Mouse (Mus musculus) spleen, postnatal 36 days (tissue): ENCODE measurements around the gene Tiam1.
A peak's percentile ranks its signal among the peaks of the same experiment; 100 is the strongest.
"Not testable (repeated sequence)": the region's sequence is repeated elsewhere in the genome, so short reads cannot be mapped to it uniquely, and the experiment has no call there.

Experiments used
- DNase-seq, 2 experiments: peaks; one replicate each; pipeline ENCODE4 v3.0.0; 2022; ENCODE audit warnings: low spot score in 2 of 2, mixed read lengths in 1 of 2

Tiam1 gene

DNA sequence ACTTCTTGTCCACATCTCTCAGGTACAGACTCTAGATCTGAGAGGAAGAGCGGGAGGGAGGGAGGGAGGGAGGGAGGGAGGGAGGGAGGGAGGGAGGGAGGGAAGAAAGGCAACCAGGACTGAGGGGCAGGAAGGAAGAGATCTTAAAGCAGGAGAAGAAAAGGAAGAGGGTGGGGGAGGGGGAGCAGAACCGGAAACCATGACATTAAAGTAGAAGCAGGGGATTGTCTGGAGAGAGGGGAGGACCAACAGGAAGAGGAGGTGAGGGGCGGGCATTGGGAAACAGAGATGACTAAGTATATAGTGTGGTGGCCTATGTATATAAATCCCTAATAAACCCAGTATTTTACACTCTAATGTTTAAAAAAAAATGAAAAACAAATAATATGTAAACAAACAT, 34.1 kb downstream of the Tiam1 start:
- DNase-seq: no peak

DNA sequence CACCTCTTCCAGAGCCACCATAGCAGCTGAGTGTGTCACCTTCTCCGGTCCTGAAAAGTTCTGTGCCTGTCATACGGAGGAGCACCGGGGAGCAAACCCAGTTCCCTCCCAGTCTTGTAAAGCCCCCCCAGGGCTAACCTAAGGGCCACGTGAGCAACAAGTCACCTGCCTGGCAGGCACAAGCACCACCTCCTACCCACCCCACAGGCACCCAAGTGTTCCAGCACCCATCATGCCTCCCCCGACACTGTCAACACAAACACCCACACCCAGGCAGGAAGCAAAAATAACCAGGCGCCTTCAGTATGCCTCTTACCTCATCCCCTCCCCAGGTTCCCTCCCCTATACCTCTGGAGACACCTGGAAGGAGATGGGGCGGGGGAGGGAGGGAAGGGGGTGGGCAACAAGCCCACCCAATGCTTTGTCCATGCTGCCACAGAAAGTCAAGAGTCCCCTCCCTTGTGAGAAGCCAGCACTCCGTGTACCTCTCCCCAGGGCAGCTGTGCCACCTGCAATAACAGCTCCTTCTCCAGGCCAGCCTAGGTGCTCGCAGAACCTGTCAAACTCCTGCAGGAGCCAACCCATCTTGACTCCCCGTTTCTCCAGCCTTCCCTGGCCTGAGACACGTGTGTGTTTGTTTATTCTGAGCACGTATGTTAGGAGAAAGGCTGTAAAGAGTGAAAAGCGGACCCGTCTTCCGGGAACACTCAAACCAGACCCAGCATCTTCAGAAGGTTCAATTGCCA, 38.7 kb downstream of the Tiam1 start:
- no peak for DNase-seq

DNA sequence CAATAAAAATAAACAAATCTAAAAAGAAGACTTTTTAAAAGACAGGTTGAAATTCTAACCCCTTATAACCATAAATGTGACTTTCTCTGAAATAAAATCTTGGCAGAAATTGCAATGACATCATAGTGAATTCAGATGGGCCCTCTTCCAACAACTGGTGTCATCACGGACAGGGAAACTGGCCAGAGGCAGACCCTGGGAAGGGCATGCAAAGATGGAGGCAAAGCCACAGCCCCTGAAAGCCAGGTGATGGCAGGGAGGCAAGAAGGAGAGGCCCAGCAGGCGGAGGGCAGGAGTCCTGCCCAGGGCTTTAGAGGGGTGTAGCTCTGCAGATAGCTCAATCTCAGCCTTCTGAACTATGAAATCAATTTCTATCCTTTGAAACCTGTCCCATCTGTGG, 39.8 kb downstream of the Tiam1 start:
- DNase-seq: no peak

DNA sequence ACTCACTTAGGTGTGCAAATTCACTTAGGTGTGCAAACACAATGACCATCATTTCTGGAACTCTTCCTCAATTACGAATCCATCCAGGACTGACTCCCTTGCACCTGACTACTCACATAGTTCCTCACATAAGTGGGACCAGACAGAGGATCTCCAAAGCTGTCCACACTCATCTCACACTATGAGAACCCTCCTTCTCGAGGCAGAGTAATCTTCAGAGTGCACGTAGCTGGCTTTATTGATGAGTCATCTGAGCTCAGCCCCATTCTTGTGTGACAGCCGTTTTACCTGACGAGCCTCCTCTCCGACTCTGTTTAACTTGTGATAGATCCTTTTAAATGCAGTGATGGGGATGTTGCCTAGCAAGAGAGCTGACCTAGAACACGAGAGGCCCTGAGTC, 41.0 kb downstream of the Tiam1 start:
- no peak for DNase-seq

- no peak for DNase-seq
These were observed 45.4 kb downstream of the Tiam1 start for GRCm38 (mm10) chr16:90098191-90098605.

DNA sequence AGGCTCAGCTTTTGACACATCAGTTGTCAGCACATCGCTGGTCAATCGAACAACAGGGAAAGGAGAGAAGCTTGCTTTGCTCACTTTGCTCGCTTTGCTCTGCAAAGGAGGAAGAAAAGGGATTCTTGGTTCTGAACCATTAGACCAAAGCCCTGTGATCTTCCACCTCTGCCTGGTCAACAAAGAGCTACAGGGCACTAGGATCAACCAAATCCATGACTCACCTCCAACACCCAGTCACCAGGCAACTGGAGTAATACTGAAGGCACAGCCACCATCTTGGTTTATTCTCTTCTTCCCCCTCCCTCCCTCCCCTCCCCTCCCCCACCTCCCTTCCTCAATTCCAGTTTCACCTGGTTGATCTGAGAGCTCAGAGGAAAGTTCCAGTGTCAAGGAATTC, 45.8 kb downstream of the Tiam1 start:
- DNase-seq: no peak

- DNase-seq: no peak
These were observed 47.6 kb downstream of the Tiam1 start for GRCm38 (mm10) chr16:90096011-90096410.

- DNase-seq: no peak
These were observed 50.6 kb downstream of the Tiam1 start for GRCm38 (mm10) chr16:90093015-90093414.

DNA sequence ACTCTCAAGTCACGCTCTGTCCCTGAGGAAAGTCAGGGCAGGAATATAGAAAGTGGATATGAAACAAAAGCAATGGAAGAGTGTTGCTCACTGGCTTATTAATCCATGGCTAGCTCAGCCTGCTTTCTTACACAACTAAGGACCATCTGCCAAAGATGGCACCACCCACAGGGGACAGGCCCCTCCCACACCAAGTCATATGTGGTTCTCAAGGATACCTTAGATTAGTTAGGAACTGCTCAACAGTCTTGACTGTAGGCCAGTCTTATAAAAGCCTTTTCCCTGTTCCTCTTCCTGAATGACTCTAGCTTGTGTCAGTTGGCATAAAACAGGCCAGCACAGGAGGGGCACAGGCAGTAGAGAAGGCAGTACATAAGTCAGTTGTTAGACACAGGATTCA, 51.7 kb downstream of the Tiam1 start:
- DNase-seq: no peak

GRCm38 (mm10) chr16:90091112-90091720, 52.4 kb downstream of the Tiam1 start:
- DNase-seq: no peak

DNA sequence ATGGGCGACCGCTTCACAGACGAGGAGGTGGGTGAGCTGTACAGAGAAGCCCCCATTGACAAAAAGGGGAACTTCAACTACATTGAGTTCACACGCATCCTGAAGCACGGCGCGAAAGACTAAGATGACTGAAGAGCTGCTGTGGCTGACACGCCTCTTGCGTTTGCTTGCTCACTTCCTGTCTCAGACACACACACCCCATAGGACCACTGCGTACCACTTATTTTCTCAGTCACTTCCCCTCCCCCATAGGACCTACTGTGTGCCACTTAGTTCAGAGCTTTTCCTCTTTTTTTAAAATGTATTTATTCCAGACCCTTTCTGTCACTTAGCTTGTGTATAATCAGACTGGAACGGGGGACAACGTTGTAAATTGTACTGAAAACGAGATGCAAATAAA, 53.2 kb downstream of the Tiam1 start:
- DNase-seq: peak; percentile 25 to 32

DNA sequence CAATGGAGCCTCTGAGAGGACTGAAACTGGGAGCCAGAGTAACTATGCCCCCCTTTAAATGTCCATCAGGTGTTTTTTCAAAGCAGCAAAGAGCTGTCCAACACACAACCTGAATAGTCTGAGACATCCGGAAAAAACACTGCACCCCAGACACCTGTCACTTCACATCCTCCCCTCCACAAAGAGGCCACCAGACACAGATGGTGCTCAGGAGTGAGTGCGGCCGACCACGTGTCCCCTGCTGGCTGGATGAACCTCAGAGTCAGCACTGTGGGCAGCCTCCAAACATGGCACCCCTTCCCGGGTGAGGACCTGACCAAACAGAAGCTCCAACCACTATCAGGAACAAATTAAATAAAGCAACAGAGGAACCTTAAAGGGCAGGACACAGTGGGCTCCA, 56.3 kb downstream of the Tiam1 start:
- DNase-seq: no peak

DNA sequence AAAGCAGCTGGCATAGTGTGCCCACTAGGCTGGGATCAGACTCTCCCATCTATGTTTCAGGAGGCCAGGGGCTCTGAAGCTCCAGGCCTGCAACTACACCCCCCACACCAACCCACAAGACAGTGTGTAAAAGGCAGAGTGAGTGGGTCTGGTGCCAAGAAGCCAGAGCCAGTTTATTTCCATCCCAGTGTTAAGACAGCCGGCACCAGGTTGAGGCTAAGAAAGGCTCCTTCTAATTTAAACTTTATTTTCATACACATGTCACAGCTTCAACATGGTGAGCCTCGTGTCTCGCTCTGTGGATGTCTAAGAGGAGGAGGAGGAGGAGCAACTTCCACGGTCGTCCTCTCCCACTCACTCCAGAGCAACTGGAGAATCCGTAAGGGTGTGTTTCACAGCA, 57.5 kb downstream of the Tiam1 start:
- no peak for DNase-seq

DNA sequence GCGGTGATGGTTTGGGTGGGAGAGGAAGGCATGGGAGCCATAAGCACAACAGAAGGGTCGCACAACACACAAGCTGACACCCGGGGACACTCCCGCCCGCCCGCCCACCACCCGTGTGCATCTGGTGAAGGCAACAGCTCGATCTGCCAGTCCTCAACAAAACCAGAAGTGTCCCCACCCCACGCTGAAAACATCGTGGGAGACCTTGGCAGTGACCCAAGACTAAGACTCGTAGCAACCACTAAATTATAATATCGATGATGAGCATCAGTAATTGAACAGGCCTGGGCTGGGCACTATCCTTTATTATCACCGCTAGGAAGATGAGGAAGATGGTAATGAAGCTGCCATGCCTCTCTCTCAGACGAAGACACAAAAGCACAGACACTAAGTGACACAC, 58.0 kb downstream of the Tiam1 start:
- DNase-seq: no peak

DNA sequence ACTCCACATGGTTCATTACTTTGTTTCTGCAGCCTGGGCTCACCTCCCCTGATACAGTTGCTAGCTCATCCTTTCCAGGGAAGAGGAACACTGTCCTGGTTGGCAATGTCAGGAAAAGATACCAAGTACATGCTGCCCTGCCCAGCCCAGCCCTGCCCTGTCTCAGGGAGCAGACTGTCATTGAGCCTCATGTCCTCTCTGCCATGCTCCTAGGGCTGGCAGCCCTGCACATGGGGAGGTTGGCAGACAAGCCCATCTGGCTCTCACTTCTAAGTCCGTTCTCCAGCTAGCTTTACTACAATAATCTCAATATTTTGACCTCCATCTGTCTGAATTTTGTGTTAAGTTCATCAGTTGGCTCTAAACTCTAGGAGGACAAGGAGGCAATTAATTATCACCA, 62.4 kb downstream of the Tiam1 start:
- DNase-seq: no peak

DNA sequence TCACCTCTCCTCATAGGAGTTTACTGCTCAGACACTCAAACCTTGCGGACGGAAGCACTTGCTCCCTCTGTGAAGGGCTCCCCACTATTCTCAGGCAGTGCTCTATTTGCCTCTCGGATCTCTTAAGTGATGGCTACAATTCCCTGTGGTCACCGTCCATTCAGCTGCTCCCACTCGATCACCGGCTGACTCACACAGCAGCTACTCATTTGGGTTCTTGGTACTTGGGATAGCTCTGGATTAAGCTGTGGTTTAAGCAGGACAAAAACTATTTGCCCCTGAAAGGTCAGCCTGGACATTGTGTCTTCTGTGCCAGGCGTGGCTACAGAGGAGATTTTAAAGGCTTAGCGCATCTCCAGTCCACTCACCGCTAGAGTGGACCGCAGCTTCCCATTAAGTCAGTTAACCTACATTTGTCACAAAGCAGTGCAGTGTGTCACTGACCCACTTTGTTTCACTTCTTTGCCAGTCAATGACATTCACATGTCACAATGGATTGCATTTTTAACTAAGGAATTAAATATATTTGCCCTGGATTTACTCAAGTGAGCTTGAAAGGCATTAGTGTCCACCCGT, 64.7 kb downstream of the Tiam1 start:
- DNase-seq: no peak

DNA sequence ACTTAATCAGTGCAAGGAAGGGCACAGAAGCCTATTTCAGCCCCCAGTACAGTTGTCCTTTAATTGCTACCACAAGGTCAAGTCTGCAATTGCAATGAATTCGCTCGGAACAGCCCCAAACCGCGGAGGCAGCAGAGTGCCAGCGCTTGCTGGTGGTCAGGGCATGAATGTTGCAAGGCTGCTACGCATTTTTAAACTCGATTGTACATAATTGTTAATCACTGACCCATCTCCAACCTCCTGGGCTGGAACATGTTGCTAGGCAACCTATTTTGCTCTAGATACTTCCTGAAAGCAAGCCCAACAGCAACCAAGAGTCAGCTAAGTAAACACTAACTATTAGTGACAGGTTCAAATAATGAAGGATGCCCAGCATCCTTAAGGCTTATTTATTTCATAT, 70.1 kb downstream of the Tiam1 start:
- DNase-seq: no peak

GRCm38 (mm10) chr16:90072651-90073050, 70.9 kb downstream of the Tiam1 start:
- DNase-seq: peak in 1 of 2 experiments; percentile 19

DNA sequence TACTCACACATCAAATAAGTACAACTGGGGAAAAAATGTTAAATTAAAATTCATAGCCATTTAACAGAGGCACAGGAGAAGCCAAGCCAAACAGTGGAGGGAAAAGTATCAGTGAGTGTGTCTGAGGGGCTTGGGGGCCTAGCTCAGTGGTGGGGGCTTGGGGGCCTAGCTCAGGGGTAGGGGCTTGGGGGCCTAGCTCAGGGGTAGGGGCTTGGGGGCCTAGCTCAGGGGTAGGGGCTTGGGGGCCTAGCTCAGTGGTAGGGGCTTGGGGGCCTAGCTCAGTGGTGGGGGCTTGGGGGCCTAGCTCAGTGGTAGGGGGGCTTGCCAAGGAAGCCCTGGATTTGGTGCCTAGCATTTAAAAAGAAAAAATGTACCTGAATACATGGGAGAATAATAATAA, 72.4 kb downstream of the Tiam1 start:
- DNase-seq: not testable (repeated sequence)

DNA sequence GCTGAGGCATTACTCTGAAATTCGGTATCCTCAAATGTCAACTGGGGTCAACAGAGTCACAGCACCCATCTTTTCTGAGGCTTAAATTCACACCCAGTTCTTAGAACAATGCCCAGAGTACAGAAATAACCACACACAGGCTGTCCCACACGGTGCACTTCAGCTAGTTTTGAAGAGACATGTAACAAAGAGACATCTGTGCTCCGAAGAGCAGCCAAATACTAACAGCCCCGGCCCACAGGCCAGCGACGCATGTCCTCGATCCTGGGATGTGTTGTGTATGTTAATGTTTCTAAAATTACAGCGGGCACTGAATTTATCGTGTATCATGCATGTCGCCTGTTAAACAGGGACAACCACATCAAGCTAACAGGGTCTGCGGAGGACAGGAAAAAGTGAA, 73.5 kb downstream of the Tiam1 start:
- no peak for DNase-seq

DNA sequence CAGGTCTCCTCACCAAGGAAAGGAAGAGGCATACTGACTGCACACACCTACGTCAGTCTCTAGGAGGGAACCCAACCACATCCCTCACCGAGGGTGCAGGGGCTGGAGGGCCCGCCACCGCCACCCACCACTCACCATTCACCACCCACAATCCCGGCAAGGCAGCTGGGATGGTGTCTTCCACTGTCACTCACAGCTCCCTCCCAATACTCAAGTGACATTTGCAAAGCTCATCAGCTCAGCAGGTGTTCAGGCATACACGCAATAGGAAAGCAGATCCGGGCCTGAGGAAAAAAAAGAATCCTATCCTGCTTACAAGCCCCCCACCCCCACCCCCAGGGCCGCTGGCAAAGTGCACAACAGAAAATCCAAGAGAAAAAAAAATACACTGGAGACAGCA, 74.4 kb downstream of the Tiam1 start:
- no peak for DNase-seq

DNA sequence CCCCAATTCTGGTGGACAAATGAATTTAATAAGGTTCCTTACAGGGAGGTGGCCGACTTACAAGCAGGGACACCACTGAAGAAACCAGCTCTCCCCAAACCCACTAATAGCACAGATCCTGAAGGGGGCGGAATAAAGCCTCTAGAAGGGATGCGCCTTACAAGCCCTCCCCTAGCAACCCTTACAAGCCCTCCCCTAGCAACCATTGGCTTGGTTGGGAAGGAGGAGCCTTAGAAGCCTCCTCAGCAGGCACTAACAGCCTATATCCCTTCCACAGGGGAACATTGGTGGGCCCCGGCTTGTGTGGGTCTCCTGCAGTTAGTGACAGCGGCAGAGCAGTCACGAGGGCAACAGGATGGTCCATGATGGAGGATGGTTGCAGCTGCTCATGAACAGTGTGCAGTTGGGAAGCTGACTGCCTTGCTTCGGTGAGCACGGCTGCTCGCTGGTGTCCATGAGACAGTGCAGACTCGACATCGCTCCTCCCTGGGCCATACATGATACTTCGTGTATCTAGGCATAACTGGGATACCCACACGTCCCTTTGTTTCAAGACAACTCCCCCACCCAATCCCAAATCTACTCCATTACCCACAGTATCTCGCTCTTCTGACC, 90.6 kb downstream of the Tiam1 start:
- no peak for DNase-seq

DNA sequence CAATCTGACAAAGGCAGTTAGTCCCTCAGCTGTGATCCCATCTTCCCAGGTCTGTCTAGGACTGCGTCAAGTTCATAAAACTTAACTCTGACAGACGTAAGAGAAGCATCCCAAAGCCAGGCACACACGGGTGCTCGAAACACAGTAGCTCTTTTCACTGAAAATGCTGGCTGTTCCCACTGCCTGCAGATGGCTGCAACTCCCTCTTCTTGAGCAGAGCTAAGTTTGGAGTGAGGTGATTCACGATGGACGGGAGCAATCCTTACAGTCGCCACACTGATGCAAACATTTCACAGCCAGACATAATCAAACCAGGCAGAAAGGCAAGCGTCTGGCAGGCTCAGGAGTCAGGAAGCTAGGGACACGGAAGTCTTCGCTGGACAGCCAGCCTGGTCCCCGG, 91.2 kb downstream of the Tiam1 start:
- no peak for DNase-seq
